Mouse (Mus musculus) testis, adult 2 months (tissue): ENCODE data around the gene Pibf1.

Experiments used
- CTCF ChIP-seq: fragments of 200-500 bp; IDR thresholded peaks from 2 replicates; pipeline ENCODE4 v1.5.1; 2012; ENCODE audit warnings: low read depth, mild to moderate bottlenecking, inconsistent platforms, low read length, moderate library complexity; ENCODE audit not compliant: control insufficient read depth, insufficient read depth, insufficient replicate concordance
- POLR2A ChIP-seq: fragments of 200-500 bp; IDR thresholded peaks from 2 replicates; pipeline ENCODE4 v1.6.1; 2012; ENCODE audit warnings: low read depth, mild to moderate bottlenecking, inconsistent platforms, low read length, moderate library complexity; ENCODE audit not compliant: control insufficient read depth

DNA sequence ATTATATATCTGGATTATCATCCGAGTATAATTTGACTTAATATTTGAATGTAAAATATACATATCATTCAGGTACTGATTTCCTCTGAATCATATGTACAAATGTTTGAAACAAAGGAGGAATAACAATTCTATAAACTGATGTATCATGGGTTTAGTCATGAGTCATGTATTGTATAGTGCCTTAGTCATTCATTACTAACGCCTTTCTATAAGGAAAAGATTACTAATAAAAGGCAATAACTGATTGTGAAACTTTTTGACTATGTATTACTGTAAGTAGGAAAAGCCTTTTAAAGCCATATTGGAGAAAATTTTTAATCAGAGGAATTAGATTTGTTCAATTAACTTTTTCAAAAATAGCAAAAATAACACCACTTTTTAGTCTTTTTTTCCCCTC is 106.6 kb downstream of the Pibf1 start:
- TF ChIP-seq CTCF: no peak
- no peak for TF ChIP-seq POLR2A
